Mouse (Mus musculus) stomach, embryonic 15.5 days (tissue): ENCODE results near the gene Clip2. TPM values are rescaled to one million over a fixed set of nuclear protein-coding genes. Genes with fewer than 3 reads are reported as not detected.

Source experiments
- ATAC-seq: fragments of 200-750 bp; cut with Nextera tagmentation; 2 replicates; pipeline ENCODE4 v1.8.0; 2017; ENCODE audit warnings: low read depth, moderate number of reproducible peaks, moderate TSS enrichment; ENCODE audit not compliant: insufficient read depth, low FRiP score
- H3K27ac ChIP-seq: fragments of 300-500 bp; sonication (generic); 2 replicates; pipeline ENCODE4 v1.5.1; 2015; ENCODE audit warnings: mild to moderate bottlenecking, inconsistent platforms
- H3K27me3 ChIP-seq: fragments of 300-500 bp; sonication (generic); replicated peaks from 2 replicates; pipeline ENCODE4 v1.6.1; 2015; ENCODE audit warnings: inconsistent platforms
- H3K36me3 ChIP-seq: fragments of 300-500 bp; sonication (generic); 2 replicates; pipeline ENCODE4 v1.6.1; 2015; ENCODE audit warnings: inconsistent platforms
- H3K4me1 ChIP-seq: fragments of 300-500 bp; sonication (generic); 2 replicates; pipeline ENCODE4 v1.6.1; 2015; ENCODE audit warnings: inconsistent platforms
- H3K4me2 ChIP-seq: fragments of 300-500 bp; sonication (generic); 2 replicates; pipeline ENCODE4 v1.6.1; 2015; ENCODE audit warnings: mild to moderate bottlenecking, inconsistent platforms
- H3K4me3 ChIP-seq: fragments of 300-500 bp; sonication (generic); replicated peaks from 2 replicates; pipeline ENCODE4 v1.5.1; 2015; ENCODE audit warnings: inconsistent platforms
- H3K9ac ChIP-seq: fragments of 300-500 bp; sonication (generic); 2 replicates; pipeline ENCODE4 v1.6.1; 2015; ENCODE audit warnings: inconsistent platforms
- H3K9me3 ChIP-seq: fragments of 300-500 bp; sonication (generic); 2 replicates; pipeline ENCODE4 v1.6.1; 2016; ENCODE audit warnings: inconsistent platforms
- WGBS: fragments of 180-500 bp; shearing (Covaris S2); methylation state at CpG from one replicate; pipeline ENCODE4 v1.1.7; 2015; 5-methylcytosine and 5-hydroxymethylcytosine counted together
- polyA plus RNA-seq: library from polyadenylated mRNA; unstranded; fragments of >200 nt; fragmentation: Nextera tagmentation; extraction: Ambion mirVana; gene quantifications from 2 replicates; pipeline ENCODE4 v1.2.1, GENCODE M21; 2015

Gene Clip2
- polyA plus RNA-seq, 1 experiment from 2014 or later: 2.9 TPM

DNA sequence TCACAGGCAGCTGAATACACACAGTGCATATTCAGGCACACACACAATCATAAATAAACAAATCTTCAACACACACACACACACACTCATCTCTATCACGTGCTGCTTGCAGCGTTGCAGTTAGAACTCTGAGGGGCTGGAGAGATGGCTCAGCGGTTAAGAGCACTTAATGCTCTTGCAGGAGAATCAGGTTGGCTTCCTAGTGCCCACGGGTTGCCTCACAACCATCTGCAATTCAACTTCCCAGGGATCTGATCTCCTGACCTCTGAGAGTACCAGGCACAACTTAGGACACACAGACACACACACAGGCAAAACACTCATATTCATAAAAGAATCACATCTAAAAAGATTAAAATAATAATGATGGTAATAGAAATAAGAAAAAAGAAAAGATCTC, 56.4 kb downstream of the Clip2 start:
- peaks cover 18% of the 10 kb centered on the region for H3K36me3 ChIP-seq
- no peak overlapping the region for H3K4me2 ChIP-seq
- H3K27me3 ChIP-seq: no peaks in the 10 kb centered on the region
- no peak overlapping the region for H3K9ac ChIP-seq
- no peak for ATAC-seq
- no peak overlapping the region for H3K4me3 ChIP-seq
- H3K4me1 ChIP-seq: no peaks in the 10 kb centered on the region
- H3K27ac ChIP-seq: no peak overlapping the region
- no peaks in the 10 kb centered on the region for H3K9me3 ChIP-seq
- WGBS: 69% methylated on average over 4 of the region's 4 CpGs

DNA sequence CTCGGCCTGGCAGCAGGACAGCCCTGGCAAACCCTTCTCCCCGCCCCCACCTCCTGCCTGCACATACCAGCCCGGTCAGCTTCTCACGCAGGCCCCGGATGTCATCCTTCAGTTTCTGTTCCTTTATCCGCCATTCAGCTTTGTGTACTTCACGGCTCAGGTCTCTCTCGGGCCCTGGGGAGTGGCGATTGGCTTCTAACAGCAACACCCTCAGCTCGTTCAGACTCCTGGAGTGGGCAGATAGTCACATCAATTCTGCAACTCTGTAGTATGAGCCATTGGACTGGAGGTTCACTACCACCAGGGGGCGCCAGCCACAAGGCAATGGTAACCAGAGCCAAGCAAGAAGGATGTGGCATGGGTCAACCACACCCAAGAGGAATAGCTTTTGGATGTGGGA, 58.1 kb downstream of the Clip2 start:
- H3K27me3 ChIP-seq: no peaks in the 10 kb centered on the region
- H3K27ac ChIP-seq: no peak overlapping the region
- peaks cover 18% of the 10 kb centered on the region for H3K36me3 ChIP-seq
- peak; percentile 54; the same call in 1 of the 2 replicates for ATAC-seq
- no peak overlapping the region for H3K9ac ChIP-seq
- no peaks in the 10 kb centered on the region for H3K4me1 ChIP-seq
- no peaks in the 10 kb centered on the region for H3K9me3 ChIP-seq
- no peak overlapping the region for H3K4me3 ChIP-seq
- WGBS: 63% methylated on average over 11 of the region's 11 CpGs
- no peak overlapping the region for H3K4me2 ChIP-seq

DNA sequence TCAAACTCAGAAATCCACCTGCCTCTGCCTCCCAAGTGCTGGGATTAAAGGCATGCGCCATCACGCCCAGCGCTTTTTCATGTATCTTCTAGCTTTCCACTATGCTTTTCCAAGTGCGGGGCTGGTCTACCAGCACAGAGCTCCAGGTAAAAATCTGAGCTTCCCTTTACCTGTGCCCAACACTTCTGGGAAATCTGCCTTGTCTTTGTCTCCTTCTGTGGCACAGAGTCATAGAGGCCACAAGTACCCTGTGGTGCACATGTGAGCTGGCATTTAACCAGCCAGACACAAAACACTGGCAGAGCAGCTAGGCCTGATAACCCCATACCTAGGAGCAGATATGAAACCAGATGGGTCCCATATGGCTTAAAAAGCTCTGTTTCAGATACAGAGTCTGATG, 59.3 kb downstream of the Clip2 start:
- H3K4me2 ChIP-seq: no peak overlapping the region
- no peak for ATAC-seq
- H3K27me3 ChIP-seq: no peaks in the 10 kb centered on the region
- no peaks in the 10 kb centered on the region for H3K9me3 ChIP-seq
- no peak overlapping the region for H3K27ac ChIP-seq
- no peak overlapping the region for H3K4me3 ChIP-seq
- no peaks in the 10 kb centered on the region for H3K4me1 ChIP-seq
- WGBS: 98% methylated on average over 4 of the region's 4 CpGs
- no peak overlapping the region for H3K9ac ChIP-seq
- H3K36me3 ChIP-seq: peaks cover 18% of the 10 kb centered on the region

DNA sequence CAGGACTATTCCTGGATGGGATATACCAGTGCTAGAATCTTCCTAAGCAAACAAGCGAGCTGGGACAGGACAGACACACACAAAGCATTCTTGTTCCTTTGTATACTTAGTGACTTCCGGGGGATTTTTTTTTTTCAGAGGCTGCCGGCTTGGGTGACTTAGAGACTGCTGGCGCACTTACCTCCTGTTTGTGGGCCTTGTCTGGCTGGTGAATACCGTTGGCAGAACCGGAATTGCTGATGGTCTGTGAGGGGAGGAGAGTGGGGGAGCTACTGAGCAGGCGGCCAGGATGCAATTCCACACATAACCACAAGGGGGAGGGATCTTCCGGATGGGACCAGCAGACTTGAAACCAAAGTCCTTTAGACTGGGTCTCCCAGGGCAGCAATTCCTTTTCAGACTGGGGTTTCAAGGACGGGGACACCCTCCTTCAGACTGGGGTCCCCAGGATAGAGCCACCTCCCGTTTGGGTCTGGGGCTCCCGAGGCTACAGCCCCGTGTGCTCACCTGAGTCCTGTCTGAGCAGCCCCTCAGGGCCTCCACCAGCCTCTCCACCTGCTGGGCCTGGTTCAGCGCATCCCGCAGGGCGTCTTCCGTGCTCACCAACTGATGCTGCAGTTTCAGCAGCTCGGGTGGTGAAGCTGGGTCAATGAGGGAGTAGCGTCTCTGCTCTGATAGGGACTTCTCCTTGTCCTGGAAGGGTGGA, 60.4 kb downstream of the Clip2 start:
- H3K9ac ChIP-seq: no peak overlapping the region
- H3K4me3 ChIP-seq: no peak overlapping the region
- no peaks in the 10 kb centered on the region for H3K27me3 ChIP-seq
- H3K9me3 ChIP-seq: no peaks in the 10 kb centered on the region
- 26% methylated on average over 18 of the region's 18 CpGs for WGBS
- ATAC-seq: peak; percentile 59
- H3K4me2 ChIP-seq: no peak overlapping the region
- peaks cover 13% of the 10 kb centered on the region for H3K36me3 ChIP-seq
- H3K4me1 ChIP-seq: no peaks in the 10 kb centered on the region
- H3K27ac ChIP-seq: peak overlapping the region; percentile 38

DNA sequence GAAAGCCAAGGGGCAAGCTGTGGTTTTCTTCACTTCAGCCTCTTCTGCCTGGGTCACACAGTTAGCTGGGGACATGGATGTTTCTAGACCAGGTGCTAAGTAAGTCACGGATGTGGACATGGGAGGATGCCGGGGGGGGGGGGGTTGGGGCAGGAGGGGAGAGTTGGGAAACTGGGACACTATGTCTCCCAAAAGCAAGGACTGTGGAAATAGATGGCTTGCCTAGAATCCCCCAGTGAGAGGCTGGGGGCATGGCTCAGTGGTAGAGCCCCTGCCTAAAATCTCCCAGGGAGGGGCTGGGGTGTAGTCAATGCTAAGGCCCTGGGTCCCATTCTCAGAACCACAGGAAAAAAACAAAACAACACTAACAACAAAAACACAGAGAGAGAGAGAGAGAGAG, 61.0 kb downstream of the Clip2 start:
- Histone ChIP-seq H3K4me3 (no peak overlapping the region), H3K27ac (0 out of 2 replicates have a peak overlapping the region, but pooled peaks have one; percentile 38), H3K9ac (no peak overlapping the region), H3K4me2 (no peak overlapping the region), H3K9me3 (no peaks in the 10 kb centered on the region), H3K36me3 (peaks cover 13% of the 10 kb centered on the region), H3K4me1 (no peaks in the 10 kb centered on the region), H3K27me3 (no peaks in the 10 kb centered on the region)
- ATAC-seq: no peak
- WGBS: 77% methylated on average over 2 of the region's 2 CpGs

DNA sequence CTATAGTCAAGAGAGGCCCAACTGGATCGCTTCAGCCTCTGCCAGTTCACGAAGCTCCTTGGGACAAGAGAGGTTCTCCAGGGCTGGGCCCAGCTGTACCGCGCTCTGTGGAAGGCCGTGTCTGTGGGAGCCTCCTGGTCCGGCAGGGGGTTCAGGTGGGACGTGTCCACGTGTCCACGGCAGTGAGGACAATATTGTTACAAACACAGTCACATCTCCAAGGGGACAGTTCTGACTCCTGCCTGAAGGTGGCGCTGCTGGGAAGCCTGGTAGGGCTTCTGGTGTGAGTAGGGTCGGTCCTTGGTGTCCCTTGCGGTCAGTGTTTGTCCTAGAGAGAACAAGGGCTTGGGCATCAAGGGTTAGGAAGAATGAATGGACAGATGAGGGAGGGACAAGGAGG, 61.8 kb downstream of the Clip2 start:
- Histone ChIP-seq H3K27me3 (no peaks in the 10 kb centered on the region), H3K27ac (no peak overlapping the region), H3K4me3 (no peak overlapping the region), H3K36me3 (peaks cover 13% of the 10 kb centered on the region), H3K4me1 (no peaks in the 10 kb centered on the region), H3K9ac (no peak overlapping the region), H3K9me3 (no peaks in the 10 kb centered on the region), H3K4me2 (no peak overlapping the region)
- ATAC-seq: no peak
- WGBS: 85% methylated on average over 12 of the region's 12 CpGs

DNA sequence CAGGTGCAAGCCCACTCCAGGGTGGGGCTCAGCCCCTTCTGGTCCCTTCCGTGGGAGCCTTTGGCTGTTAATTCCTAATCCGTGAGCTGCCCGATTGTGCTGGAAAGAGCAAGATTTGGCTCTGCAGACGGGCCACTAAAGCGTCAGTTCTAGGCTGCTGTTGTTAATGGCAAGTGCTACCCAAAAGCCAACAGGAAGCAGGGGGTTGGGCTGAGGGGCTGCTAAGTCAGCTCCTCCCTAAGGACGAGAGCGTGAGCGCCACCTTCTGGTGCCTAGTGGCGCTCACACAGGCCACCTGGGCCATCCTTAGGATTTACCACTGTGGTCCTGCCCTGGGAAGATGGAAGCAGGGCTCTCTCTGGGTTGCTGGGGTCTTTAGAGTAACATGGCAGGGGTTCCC, 62.7 kb downstream of the Clip2 start:
- no peak overlapping the region for H3K4me3 ChIP-seq
- peaks cover 13% of the 10 kb centered on the region for H3K36me3 ChIP-seq
- ATAC-seq: no peak
- 36% methylated on average over 9 of the region's 9 CpGs for WGBS
- H3K9ac ChIP-seq: no peak overlapping the region
- no peak overlapping the region for H3K27ac ChIP-seq
- no peak overlapping the region for H3K4me2 ChIP-seq
- no peaks in the 10 kb centered on the region for H3K9me3 ChIP-seq
- no peaks in the 10 kb centered on the region for H3K4me1 ChIP-seq
- H3K27me3 ChIP-seq: no peaks in the 10 kb centered on the region

DNA sequence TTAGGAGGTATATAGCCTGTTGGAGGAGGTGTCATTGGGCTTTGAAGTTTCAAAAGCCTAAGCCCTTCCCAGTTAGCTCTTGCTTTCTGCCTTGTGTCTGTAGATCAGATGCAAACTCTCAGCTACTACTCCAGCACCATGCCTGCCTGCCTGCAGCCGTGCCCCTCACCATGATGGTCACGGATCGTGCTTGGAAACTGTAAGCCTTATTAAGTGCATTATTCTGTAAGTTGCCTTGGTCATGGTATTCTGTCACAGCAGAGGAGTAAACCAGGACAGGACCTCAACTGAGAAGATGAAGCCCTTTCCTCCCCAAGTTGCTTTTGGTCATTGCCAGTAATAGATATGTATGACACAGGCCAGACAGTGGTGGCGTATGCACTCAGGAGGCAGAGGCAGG, 63.6 kb downstream of the Clip2 start:
- H3K9ac ChIP-seq: no peak overlapping the region
- ATAC-seq: no peak
- H3K27ac ChIP-seq: no peak overlapping the region
- no peaks in the 10 kb centered on the region for H3K9me3 ChIP-seq
- H3K4me3 ChIP-seq: no peak overlapping the region
- H3K36me3 ChIP-seq: peaks cover 9% of the 10 kb centered on the region
- H3K4me2 ChIP-seq: no peak overlapping the region
- H3K4me1 ChIP-seq: no peaks in the 10 kb centered on the region
- WGBS: 90% methylated on average over 4 of the region's 4 CpGs
- H3K27me3 ChIP-seq: no peaks in the 10 kb centered on the region

DNA sequence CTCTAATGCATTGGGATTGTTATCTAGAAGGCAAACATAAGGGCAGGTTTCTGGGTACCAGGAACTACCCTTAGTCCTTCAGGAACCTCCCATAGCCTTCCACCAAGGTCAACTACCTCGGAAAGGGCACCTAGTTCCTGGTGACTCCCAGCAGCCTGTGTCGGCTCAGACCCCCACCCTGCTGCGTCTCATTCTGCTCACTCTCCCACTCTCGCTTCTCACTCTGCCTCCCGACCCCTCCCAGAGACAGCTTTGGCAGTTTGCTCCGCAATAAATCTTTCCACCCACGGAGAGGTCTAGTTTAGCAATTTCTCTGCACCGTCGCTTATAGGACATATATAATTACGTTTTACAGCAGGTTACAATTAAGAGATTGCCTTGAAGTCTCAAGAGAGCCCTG, 64.2 kb downstream of the Clip2 start:
- Histone ChIP-seq H3K9me3 (no peaks in the 10 kb centered on the region), H3K27ac (no peak overlapping the region), H3K4me3 (no peak overlapping the region), H3K36me3 (peaks cover 9% of the 10 kb centered on the region), H3K27me3 (no peaks in the 10 kb centered on the region), H3K4me2 (no peak overlapping the region), H3K4me1 (no peaks in the 10 kb centered on the region), H3K9ac (no peak overlapping the region)
- ATAC-seq: no peak
- WGBS: 53% methylated on average over 10 of the region's 10 CpGs

DNA sequence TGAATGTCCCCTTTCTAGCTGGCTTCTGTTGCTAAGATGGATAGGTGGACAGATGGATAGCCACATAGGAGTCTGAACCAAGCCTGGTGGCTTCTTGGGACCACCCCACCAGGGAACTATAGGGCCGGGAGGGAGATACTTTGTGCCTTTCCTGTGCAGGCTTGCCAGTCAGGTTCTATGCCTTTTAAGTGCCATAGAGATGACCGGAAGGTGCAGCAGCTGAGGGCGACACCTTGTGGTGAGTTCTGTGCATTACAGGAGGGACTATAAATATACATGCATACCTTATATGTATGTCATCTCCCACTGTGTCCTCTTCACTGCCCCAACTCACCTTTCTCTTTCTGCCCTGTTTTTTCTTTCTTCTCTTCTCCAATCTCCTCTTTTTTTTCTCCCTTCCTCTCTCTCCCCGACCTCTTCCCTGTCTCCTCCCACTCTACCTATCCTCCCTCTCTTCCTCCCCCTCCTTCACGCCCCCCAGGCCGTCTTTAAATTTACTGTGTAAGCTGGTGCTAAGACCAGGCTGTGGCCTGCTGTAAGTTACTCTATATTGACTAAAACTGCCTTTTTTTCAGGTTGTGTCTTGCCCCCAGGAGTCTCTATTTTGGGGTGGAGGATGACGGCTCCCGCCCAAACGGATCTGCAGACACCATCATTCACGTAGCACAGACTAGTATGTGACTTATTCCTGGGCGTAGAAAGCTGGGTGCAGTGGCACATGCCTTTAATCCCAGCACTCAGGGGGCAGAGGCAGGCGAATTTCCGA, 66.2 kb downstream of the Clip2 start:
- Histone ChIP-seq H3K4me2 (no peak overlapping the region), H3K27ac (no peak overlapping the region), H3K9me3 (no peaks in the 10 kb centered on the region), H3K9ac (no peak overlapping the region), H3K27me3 (no peaks in the 10 kb centered on the region), H3K4me3 (no peak overlapping the region), H3K36me3 (peaks cover 9% of the 10 kb centered on the region), H3K4me1 (no peaks in the 10 kb centered on the region)
- WGBS: 61% methylated on average over 13 of the region's 13 CpGs
- no peak for ATAC-seq

DNA sequence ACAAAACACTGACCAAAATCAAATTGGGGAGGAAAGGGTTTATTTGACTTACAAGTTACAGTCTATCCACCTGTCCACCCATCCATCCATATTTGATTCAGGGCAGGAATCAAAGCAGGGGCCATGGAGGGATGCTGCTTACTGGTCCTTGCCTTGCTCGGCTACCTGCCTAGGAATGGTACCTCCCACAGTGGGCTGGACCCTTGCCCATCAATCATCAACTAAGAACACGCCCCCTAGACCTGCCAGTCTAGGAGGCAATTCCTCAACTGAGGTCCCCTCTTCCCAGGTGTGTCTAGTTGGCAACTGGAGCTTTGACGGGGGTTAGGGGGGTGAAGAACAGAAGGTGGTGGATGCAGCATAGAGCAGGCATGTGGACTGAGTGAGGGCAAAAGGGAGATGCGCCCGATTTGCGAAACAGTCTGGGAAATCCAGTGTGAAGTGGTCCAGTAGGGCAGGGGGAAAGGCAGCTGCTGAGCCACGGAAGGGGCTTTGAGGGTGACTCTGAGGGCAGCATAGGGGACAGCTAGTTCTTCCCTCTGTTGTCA, 67.0 kb downstream of the Clip2 start:
- H3K9me3 ChIP-seq: no peaks in the 10 kb centered on the region
- H3K9ac ChIP-seq: no peak overlapping the region
- WGBS: 78% methylated on average over 7 of the region's 7 CpGs
- peaks cover 1% of the 10 kb centered on the region for H3K36me3 ChIP-seq
- no peak for ATAC-seq
- H3K4me1 ChIP-seq: no peaks in the 10 kb centered on the region
- H3K4me3 ChIP-seq: no peak overlapping the region
- H3K27me3 ChIP-seq: no peaks in the 10 kb centered on the region
- no peak overlapping the region for H3K4me2 ChIP-seq
- H3K27ac ChIP-seq: no peak overlapping the region

DNA sequence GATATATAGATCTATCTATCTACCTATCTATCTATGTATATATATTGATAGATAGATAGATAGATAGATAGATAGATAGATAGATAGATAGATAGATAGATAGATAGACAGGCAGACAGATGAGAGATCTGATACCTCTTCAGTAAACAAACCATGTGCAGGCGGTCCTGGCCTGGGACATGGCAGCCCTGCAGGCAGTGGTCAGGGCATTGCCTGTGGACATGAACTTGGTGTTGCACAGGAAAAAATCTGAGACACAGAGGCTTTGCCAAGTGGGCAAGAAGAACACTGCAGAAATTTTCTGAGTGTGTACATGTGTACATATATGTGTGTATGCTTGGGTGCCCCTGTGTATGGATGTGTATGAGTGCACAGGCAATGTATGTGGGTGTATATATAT, 68.9 kb downstream of the Clip2 start:
- Histone ChIP-seq H3K4me3 (no peak overlapping the region), H3K4me2 (no peak overlapping the region), H3K27me3 (no peaks in the 10 kb centered on the region), H3K9ac (no peak overlapping the region), H3K9me3 (no peaks in the 10 kb centered on the region), H3K36me3 (no peaks in the 10 kb centered on the region), H3K4me1 (no peaks in the 10 kb centered on the region), H3K27ac (no peak overlapping the region)
- 50% methylated on average over 1 of the region's 1 CpGs for whole genome bisulfite sequencing
- no peak for ATAC-seq
